Mouse (Mus musculus) kidney, adult 2 months (tissue): Measurements from ENCODE around the gene Efna3.

Source experiments
- CTCF ChIP-seq: fragments of 200-500 bp; conservative IDR thresholded peaks from 2 replicates; pipeline ENCODE4 v1.5.1; 2011; ENCODE audit warnings: low read depth, mild to moderate bottlenecking, control low read depth, low read length, moderate library complexity, mixed read lengths; ENCODE audit not compliant: insufficient read depth, insufficient read length
- POLR2A ChIP-seq: fragments of 200-500 bp; IDR thresholded peaks from one replicate; pipeline ENCODE4 v1.6.1; 2011; ENCODE audit warnings: low read depth, low read length, control low read depth

DNA sequence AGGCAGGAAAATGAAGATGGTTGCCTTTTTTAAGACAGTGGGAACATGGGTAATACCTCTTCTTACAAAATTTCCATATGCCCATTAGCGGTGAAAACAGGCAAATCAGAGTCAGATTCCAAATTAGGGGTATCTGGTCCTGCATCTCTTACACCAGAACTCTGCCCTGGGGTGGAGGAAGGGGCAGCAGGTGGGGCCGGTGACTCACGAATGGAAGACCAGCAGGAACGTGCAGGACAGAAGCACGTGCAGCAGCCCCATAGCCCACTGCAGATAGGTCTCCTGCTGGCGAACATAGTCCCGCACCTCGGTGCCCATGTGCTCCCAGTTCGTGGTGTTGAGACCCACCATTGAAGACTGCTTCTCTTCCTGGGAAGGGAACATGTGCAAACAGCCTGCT is 33.3 kb upstream of the Efna3 start:
- TF ChIP-seq POLR2A (no peak), CTCF (no peak)
